Mouse (Mus musculus): Measurements from ENCODE around the gene Metap2.

The Metap2 gene

GRCm38 (mm10) chr10:93897043-93897646, at the start of gene Metap2:
Gene Metap2, minus strand, starts transcription at chr10:93897093.
- DNase-seq (ENCODE audit: low read depth), result no peak

GRCm38 (mm10) chr10:93945843-93946499, 49.1 kb upstream of the Metap2 start:
- peak; percentile 48 for DNase-seq (ENCODE audit: low read depth)

DNA sequence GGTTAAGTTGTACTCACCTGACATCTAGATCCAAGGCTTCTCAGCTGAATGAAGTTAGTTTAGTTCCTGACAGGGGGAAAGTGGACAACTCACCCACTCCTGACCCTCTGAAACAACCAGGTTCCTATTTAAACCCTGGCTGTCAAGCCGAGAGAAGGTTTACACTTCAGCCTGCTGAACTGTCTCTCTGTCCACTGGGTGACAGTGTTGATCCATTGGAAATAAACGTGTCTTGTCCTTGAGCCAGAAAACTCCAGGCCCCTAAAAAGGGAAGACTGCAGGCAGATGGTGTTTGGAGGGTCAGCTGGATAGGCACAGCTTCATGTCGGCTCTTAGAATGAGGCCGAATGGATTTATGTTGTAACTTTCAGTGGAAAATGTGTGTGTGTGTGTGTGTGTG, 48.5 kb upstream of the Metap2 start:
- DNase-seq (ENCODE audit: low read depth), result peak; percentile 22

GRCm38 (mm10) chr10:93944241-93944640, 47.3 kb upstream of the Metap2 start:
- DNase-seq (ENCODE audit: low read depth), result no peak

GRCm38 (mm10) chr10:93940279-93940678, 43.4 kb upstream of the Metap2 start:
- no peak for DNase-seq (ENCODE audit: low read depth)

GRCm38 (mm10) chr10:93939676-93940075, 42.8 kb upstream of the Metap2 start:
- DNase-seq (ENCODE audit: low read depth), result no peak

DNA sequence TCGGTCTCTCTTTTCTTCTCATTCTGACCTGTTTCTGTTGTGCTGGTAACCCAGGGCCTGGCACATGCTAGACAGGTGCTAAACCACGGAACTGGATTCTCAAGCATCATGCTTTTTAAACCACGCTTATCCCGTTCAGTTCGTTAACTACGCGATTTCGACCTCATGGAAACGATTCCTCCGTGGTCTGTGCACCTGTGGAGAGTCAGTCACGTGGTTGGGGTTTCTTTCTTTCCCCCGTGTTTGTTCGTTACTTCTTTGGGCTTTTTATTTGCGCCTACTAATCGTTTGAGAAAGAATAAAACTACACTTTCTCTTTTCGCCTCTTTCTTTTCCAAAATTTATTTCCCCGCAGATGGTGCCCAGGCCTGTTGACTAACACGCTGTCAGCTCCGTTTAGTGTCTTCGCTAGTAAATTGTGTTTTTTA, 42.0 kb upstream of the Metap2 start:
- peak; percentile 75 for DNase-seq (ENCODE audit: low read depth)

- no peak for DNase-seq (ENCODE audit: low read depth)
Observed at GRCm38 (mm10) chr10:93933980-93934379, 37.1 kb upstream of the Metap2 start.

GRCm38 (mm10) chr10:93932861-93933260, 36.0 kb upstream of the Metap2 start:
- DNase-seq (ENCODE audit: low read depth), result peak; percentile 51

- DNase-seq (ENCODE audit: low read depth), result no peak
Observed at GRCm38 (mm10) chr10:93932020-93932419, 35.1 kb upstream of the Metap2 start.

- no peak for DNase-seq (ENCODE audit: low read depth)
Observed at GRCm38 (mm10) chr10:93931431-93931830, 34.5 kb upstream of the Metap2 start.

DNA sequence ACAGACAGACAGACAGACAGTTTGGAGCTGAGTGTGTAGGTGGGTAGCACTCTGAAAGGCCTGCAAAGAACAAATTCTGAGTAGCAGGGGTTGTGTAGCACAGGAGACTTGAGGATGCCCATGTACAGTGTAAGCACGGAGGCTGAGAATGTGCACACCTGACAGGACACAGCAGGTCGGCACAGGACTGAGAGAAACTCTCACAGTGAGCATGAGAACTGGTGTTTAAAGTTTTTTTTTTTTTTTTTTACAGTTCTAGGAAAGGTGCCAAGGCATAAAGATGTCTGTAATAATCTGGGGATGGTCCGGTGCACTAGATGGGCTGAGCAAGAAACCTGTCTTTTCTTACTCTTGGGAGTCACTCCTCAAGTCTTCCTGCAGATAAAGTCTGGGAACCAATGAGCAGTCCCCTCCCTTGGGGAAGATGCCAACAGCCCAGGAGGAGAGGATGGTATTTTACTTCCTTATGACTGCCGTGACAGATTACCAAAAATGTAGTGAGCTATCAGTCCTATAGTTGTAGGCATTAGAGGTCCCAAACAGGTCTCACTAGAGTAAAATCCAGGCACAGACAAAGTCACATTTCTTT, 33.4 kb upstream of the Metap2 start:
- no peak for DNase-seq (ENCODE audit: low read depth)

DNA sequence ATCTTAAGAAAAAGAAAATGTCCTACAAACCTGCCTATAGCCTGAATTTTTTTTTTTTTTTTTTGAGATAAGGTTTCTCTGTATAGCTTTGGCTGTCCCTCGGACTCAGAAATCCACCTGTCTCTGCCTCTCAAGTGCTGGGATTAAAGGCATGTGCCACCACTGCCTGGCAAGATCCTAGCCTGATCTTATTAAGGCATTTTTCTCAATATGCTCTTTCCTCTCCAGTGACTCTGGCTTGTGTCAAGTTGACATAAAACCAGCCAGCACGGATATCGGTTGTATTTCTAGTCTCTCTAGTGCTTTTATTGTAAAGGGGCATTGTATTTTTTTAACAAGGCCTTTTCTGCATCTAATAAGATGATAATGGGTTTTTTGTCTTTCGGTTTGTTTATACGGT, 27.8 kb upstream of the Metap2 start:
- DNase-seq (ENCODE audit: low read depth), result no peak

DNA sequence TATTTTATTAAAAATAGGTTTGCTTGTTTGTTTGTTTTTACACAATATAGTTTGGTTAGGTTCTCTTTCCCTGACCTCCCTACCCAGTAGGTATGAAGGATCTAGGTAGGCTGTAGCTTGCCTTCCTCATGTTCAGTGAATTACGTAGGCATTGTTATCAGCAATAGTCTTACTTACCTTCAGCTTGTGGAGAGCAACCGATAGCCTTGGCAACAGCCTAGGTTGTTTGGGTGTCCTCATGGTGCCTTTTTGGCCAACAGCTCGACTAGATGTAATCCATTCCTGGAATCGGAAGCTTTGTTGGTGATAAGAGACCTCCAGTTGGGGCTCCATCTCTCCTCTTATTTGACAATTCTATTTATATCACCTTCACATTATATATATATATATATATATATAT, 24.3 kb upstream of the Metap2 start:
- no peak for DNase-seq (ENCODE audit: low read depth)

DNA sequence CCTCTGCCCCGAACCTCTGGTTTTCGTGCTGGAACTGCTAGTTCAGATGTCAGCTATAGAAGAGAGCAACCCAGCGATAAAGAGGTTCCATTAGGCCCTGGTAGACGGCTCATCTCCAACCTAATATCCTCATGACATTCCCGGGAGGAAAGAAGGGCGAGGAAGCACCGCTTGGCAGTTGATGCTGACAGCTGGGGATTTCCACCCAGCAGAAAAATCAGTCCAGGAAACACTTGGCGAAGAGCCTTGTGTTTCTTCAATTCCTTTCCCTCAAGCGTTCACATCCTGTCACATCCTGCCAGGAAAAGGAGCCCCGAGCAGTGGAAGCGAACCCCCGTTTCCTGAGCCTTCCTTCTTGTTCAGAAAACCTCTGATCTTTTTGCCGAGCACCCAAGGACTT, 22.3 kb upstream of the Metap2 start:
- DNase-seq (ENCODE audit: low read depth), result no peak

- no peak for DNase-seq (ENCODE audit: low read depth)
Observed at GRCm38 (mm10) chr10:93918701-93919100, 21.8 kb upstream of the Metap2 start.

DNA sequence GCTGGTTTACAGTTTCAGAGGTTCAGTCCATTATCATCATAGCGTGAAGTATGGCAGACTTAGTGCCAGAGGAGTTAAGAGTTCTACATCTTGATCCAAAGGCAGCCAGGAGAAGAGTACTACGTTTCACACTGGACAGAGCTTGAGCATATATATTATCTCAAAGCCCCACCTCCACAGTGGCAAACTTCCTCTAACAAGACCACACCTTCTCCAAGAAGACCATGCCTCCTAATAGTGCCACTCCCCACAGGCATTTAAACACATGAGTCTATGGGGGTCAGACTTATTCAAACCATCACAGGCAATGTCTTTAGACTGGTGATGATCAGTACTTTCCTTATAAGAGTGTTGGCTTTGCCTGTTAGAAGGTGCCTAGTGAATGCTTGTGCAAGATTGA, 21.2 kb upstream of the Metap2 start:
- no peak for DNase-seq (ENCODE audit: low read depth)

GRCm38 (mm10) chr10:93916778-93917177, 19.9 kb upstream of the Metap2 start:
- DNase-seq (ENCODE audit: low read depth), result peak; percentile 22

DNA sequence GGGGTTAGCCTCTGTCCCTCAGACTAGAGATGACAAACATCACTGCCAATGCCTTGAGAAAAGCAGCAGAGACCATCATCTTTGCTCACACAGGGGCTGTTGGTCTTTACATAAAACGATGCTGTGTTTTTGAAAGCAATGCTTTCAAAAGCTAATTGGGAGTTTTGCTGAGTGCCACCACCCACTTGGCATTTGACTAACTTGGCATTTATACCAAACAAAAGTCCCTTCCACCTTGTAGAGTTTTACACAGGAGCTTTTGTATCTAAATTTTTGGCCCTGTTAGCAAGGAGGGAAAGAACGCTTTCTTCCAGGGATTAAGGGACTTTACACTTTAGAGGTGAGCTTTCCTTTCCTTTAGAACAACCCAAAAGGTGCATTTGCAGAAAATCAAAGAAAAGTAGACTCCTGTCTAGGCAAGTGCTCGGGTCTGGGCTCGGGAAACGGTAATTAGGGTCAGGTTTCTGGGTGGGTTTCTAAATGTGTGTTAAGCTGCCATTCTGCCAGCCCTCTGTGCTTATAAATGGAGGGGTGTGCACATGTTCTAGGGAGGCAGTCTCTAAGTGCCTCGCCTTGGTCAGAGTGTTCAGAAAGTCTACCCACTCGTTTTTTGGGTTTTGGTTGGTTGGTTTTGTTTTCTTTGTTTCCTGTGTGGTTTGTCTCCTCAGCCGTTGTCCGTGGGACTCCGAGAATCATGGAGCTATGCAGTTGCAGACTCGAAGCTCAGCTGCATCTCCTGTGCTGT, 18.8 kb upstream of the Metap2 start:
- no peak for DNase-seq (ENCODE audit: low read depth)

DNA sequence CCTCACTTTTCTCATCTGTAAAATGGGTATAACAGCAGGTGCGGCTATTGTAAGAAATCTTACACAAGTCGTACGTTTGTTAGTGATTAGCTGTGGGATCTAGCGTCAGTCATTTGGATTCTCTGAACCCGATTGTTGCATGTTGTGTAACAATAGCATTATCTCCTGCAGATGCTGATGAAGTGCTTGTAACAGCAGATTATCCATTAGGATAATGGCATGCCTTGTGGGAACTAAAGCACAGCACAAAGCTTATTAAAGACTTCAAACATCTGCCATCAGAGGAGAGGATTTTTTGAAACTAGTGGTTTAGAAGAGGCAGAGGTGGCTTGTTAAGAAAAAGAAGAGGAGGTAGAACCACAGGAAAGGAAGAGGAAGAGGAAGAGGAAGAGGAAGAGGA, 16.6 kb upstream of the Metap2 start:
- no peak for DNase-seq (ENCODE audit: low read depth)

- no peak for DNase-seq (ENCODE audit: low read depth)
Observed at GRCm38 (mm10) chr10:93912917-93913316, 16.0 kb upstream of the Metap2 start.

- no peak for DNase-seq (ENCODE audit: low read depth)
Observed at GRCm38 (mm10) chr10:93912136-93912855, 15.4 kb upstream of the Metap2 start.

Data from induced T-regulatory cell, adult 2 months (primary cell).